11 mouse cellular contexts compared by ENCODE assay signal in genomic region chr10:103029730-103030490, GRCm38 (mm10). TPM values are rescaled to one million over a fixed set of nuclear protein-coding genes. Genes with fewer than 3 reads are reported as not detected.
DNase-seq lines count a peak whose midpoint lies in the region; ATAC-seq lines count a peak whose summit lies in the region.
"Had no signal": no experiment of that assay in that cellular context is flagged by ENCODE, and none has a peak within 500 bp of the region (broad histone marks: within the 10 kb centered on the region; RNA-seq: fewer than 3 reads in every experiment).

Alx1 (minus strand) TSS chr10:103030215.

- H3K9ac ChIP-seq in heart, embryonic 16.5 days (ENCODE audit: low read length) = no peak within 1 kb of the TSS

- 4% methylated on average over 32 of the region's 32 CpGs for WGBS in heart, embryonic 16.5 days

- no peak for DNase-seq in heart, postnatal 36 days
- peak; percentile 7 for DNase-seq in right cerebral cortex, postnatal 25 days
- no peak for DNase-seq in right cerebral cortex, adult 18-20 months
- DNase-seq in retina, postnatal 1 day = peak; percentile 43
- DNase-seq in frontal cortex, adult 2 months (ENCODE audit: extremely low spot score in 1 of 2, low spot score in 1 of 2) = no peak
- no peak for DNase-seq in left cerebral cortex, postnatal 10 days (ENCODE audit: extremely low spot score in 1 of 2, low spot score in 2 of 2)
- DNase-seq: right cerebral cortex, postnatal 4 days had no signal

- intact Hi-C loops in heart, postnatal 36 days (cut with DNase I) = no loop called here
- intact Hi-C loops in left cerebral cortex, postnatal 10 days (cut with DNase I) = no loop called here

- no peak within 1 kb of the TSS for H3K27ac ChIP-seq in heart, embryonic 16.5 days (ENCODE audit: low read length)

- H3K4me2 ChIP-seq in heart, embryonic 16.5 days (ENCODE audit: low read depth, low read length) = peak within 1 kb of the TSS; percentile 83; the same call in 1 of the 2 replicates

- no peaks in the 10 kb centered on the region for H3K4me1 ChIP-seq in heart, embryonic 16.5 days (ENCODE audit: control insufficient read depth, insufficient read depth, low read length)

- H3K36me3 ChIP-seq in heart, embryonic 16.5 days (ENCODE audit: control insufficient read depth, insufficient read depth) = no peaks in the 10 kb centered on the region

- peaks cover 67% of the 10 kb centered on the region for H3K27me3 ChIP-seq in heart, embryonic 16.5 days (ENCODE audit: control insufficient read depth, insufficient read depth, low read length)

- no peak for ATAC-seq in heart, embryonic 16.5 days (replicated peaks; ENCODE audit: extremely low read depth, insufficient read depth, low FRiP score)
- ATAC-seq in hematopoietic stem cell, adult 5-6 weeks (replicated peaks in 1 of 2; ENCODE audit: insufficient read depth in 1 of 2, low FRiP score in 2 of 2, low TSS enrichment in 1 of 2, low read depth in 1 of 2, poor library complexity in 2 of 2, severe bottlenecking in 2 of 2) = peak; percentile 27 to 29; a peak in 2 of 4 replicates
- ATAC-seq: Patski had no signal

- no peaks in the 10 kb centered on the region for H3K9me3 ChIP-seq in heart, embryonic 16.5 days (replicated peaks; ENCODE audit: control insufficient read depth, low read length)

- peak within 1 kb of the TSS; percentile 59 for H3K4me3 ChIP-seq in heart, embryonic 16.5 days (ENCODE audit: low read length)

RNA-seq across cellular contexts. Expression of gene Alx1, which starts in this region (rescaled TPM):
- 0.20 and 0.55 TPM in 2 replicates for polyA plus RNA-seq in heart, embryonic 16.5 days (2015; fragmentation: Nextera tagmentation; extraction: Ambion mirVana)
- not detected for total RNA-seq in heart, postnatal 36 days (2021)
- total RNA-seq in hematopoietic stem cell, adult 5-6 weeks (2017) = not detected in 2 replicates
- 0.24 and 0.27 TPM in 2 replicates for polyA plus RNA-seq in frontal cortex, adult 2 months (2012; rRNA removed)
- under 1 TPM in 1 of 2 experiments, not detected in 1; 0.30 TPM for total RNA-seq in left cerebral cortex, postnatal 10 days (2021)
- polyA plus RNA-seq: large intestine, adult 2 months; Patski had no signal

Comparison
In these comparisons a context has a peak if more than half of its experiments do, and no peak if none do; other contexts are left out.
1. DNase-seq: peak in right cerebral cortex, postnatal 25 days (single experiment) and retina, postnatal 1 day (single experiment); none in heart, postnatal 36 days (0 of 2), right cerebral cortex, adult 18-20 months (single experiment), frontal cortex, adult 2 months (0 of 2) and left cerebral cortex, postnatal 10 days (0 of 2).
2. Peak in ATAC-seq in hematopoietic stem cell, adult 5-6 weeks; RNA of the gene not detected or under 1 TPM.